Mouse (Mus musculus): ENCODE measurements at regions not wholly inside any gene's neighbourhood (a gene's known extent, or its start where the extent isn't known, plus 50 kb on each side); places are given as distances from the start of the nearest gene placed in this dataset.

DNA sequence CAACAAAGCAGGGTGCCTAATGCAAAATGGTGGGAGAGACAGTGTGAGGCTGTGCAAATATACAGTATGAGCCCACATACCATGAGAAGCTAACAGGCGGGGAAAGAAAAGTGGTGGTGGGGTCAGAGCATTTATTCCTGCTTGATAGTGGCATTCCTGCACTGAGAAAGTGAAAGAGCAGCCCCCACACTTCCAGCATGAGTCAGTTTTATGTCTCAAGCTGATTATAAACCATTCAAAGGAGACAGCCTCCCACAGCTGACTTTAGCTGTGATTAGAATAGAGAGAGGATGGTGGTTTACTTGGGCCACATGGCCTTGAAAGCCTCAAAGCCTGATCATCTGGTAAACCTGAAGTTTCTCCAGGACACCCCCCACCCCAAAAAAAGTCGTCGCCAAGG, 64.4 kb downstream of the Gm43517 start:
- Histone ChIP-seq H3K27ac (no peak overlapping the region), H3K4me3 (no peak overlapping the region)
- TF ChIP-seq CTCF (IDR thresholded peaks at IDR 0.05): no peak
- peak; percentile 33 to 35 for DNase-seq (ENCODE audit: extremely low spot score in 1 of 2, low spot score in 2 of 2)
- intact Hi-C loops (cut with DNase I): no loop called here

DNA sequence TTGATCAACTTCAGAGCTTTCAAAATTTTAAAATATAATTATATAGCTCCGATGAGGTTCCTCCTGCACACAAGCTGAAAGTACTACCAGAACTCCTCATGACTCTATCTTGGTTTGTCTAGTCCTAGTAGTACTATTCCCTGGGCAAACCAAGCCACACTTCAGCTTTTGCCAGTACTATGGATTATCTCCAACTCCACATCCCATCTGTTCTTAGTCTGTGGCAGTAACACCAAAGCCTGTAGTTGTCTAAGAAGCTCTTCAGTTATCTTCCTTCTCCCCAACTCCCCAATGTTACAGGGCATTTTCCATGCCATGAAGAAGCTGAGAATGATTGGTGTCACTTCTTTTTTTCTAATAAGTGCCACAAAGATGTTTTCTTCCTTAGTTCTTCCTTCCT, 83.1 kb downstream of the Gm43517 start:
- no peak for TF ChIP-seq CTCF (IDR thresholded peaks at IDR 0.05)
- H3K4me3 ChIP-seq: no peak overlapping the region
- H3K27ac ChIP-seq: no peak overlapping the region
- no peak for DNase-seq (ENCODE audit: extremely low spot score in 1 of 2, low spot score in 2 of 2)
- intact Hi-C loops (cut with DNase I): no loop called here

- peak overlapping the region; percentile 77 for H3K27ac ChIP-seq
- no peak overlapping the region for H3K4me3 ChIP-seq
- intact Hi-C loops (cut with DNase I): loop anchor here (5.0 to 10.0 kb wide), 3 partner anchors 269 to 639 kb away; no protein-coding TSS in a partner anchor
- peak; percentile 28 to 59 for DNase-seq (ENCODE audit: extremely low spot score in 1 of 2, low spot score in 2 of 2)
- no peak for TF ChIP-seq CTCF (IDR thresholded peaks at IDR 0.05)
These were observed 88.4 kb downstream of the Gm43517 start for GRCm38 (mm10) chr12:49473371-49473770.

- intact Hi-C loops (cut with DNase I): loop anchor here (5.0 kb wide), 1 partner anchor 472 kb away; no protein-coding TSS in a partner anchor
- Histone ChIP-seq H3K4me3 (no peak overlapping the region), H3K27ac (peak overlapping the region; percentile 10; the same call in 1 of the 2 replicates)
- DNase-seq (ENCODE audit: extremely low spot score in 1 of 2, low spot score in 2 of 2): peak in 1 of 2 experiments; percentile 11
- no peak for TF ChIP-seq CTCF (IDR thresholded peaks at IDR 0.05)
These were observed 95.7 kb downstream of the Gm43517 start for GRCm38 (mm10) chr12:49480656-49481055.

GRCm38 (mm10) chr12:49481151-49481550, 96.2 kb downstream of the Gm43517 start:
- peak overlapping the region; percentile 21 for H3K4me3 ChIP-seq
- peak overlapping the region; percentile 65 for H3K27ac ChIP-seq
- TF ChIP-seq CTCF (IDR thresholded peaks at IDR 0.05): no peak
- intact Hi-C loops (cut with DNase I): loop anchor here (5.0 kb wide), 1 partner anchor 471 kb away; no protein-coding TSS in a partner anchor
- DNase-seq (ENCODE audit: extremely low spot score in 1 of 2, low spot score in 2 of 2): no peak

GRCm38 (mm10) chr12:49482367-49482766, 97.4 kb downstream of the Gm43517 start:
- H3K4me3 ChIP-seq: no peak overlapping the region
- intact Hi-C loops (cut with DNase I): loop anchor here (5.0 kb wide), 1 partner anchor 470 kb away; no protein-coding TSS in a partner anchor
- no peak for TF ChIP-seq CTCF (IDR thresholded peaks at IDR 0.05)
- DNase-seq (ENCODE audit: extremely low spot score in 1 of 2, low spot score in 2 of 2): no peak
- H3K27ac ChIP-seq: 0 out of 2 replicates have a peak overlapping the region, but pooled peaks have one; percentile 57

- Histone ChIP-seq H3K27ac (no peak overlapping the region), H3K4me3 (no peak overlapping the region)
- no peak for TF ChIP-seq CTCF (IDR thresholded peaks at IDR 0.05)
- DNase-seq (ENCODE audit: extremely low spot score in 1 of 2, low spot score in 2 of 2): no peak
- intact Hi-C loops (cut with DNase I): loop anchor here (5.0 kb wide), 1 partner anchor 468 kb away; no protein-coding TSS in a partner anchor
These were observed 99.2 kb downstream of the Gm43517 start for GRCm38 (mm10) chr12:49484070-49484770.

- H3K4me3 ChIP-seq: no peak overlapping the region
- no peak for TF ChIP-seq CTCF (IDR thresholded peaks at IDR 0.05)
- H3K27ac ChIP-seq: no peak overlapping the region
- DNase-seq (ENCODE audit: extremely low spot score in 1 of 2, low spot score in 2 of 2): no peak
- intact Hi-C loops (cut with DNase I): no loop called here
These were observed 128.2 kb downstream of the Gm43517 start for GRCm38 (mm10) chr12:49513131-49513530.

DNA sequence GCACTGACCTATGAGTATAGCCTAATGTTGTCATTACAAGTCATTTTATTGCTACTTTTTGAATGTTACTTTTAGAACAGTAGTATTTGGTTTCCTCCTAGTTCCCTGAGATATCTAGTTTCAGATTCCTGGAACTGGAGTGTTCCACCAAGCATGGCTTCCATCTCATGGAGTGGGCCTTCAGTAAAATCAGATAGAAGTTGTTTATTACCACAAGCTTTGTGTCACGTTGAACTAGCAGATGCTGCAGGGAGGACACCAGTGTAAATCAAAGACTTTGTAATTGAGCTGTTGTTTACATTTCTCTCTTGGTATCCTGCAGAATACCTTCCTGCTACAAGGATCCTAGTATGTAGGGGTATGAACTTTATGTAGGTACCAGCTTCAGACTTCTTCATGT, 129.6 kb downstream of the Gm43517 start:
- no peak overlapping the region for H3K4me3 ChIP-seq
- no peak for DNase-seq (ENCODE audit: extremely low spot score in 1 of 2, low spot score in 2 of 2)
- intact Hi-C loops (cut with DNase I): no loop called here
- TF ChIP-seq CTCF (IDR thresholded peaks at IDR 0.05): no peak
- no peak overlapping the region for H3K27ac ChIP-seq
